Comparison of ENCODE assay signal across 19 mouse cellular contexts in the genomic region with DNA sequence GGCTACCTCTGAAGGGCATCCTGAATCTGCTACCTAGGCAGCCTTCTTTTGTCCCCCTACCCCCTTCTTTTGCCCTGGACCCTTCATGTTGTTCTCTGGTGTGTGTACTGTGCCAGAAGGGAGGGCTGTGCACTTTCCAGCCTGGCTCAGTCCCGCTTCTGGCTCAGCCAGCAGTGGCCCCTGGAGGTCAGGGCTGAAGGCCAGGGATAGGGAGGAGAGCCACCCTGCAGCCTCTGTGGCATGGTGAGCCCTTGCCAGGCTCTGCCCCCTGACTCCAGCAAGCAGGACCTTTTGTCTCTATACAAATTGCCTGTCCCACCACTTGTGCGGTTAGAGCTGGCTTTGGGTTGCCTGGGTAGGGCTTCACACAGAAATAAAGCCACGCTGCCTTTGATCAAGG.
DNase-seq lines count a peak whose midpoint lies in the region; ATAC-seq and TF ChIP-seq lines count a peak whose summit lies in the region.
"Had no signal": no experiment of that assay in that cellular context is flagged by ENCODE, and none has a peak within 500 bp of the region (broad histone marks: within the 10 kb centered on the region; RNA-seq: fewer than 3 reads in every experiment).

No protein-coding gene starts in this region.

- peak; percentile 61 to 69 for DNase-seq in adrenal gland, postnatal 36 days
- DNase-seq in adrenal gland, adult 8-10 months = no peak
- DNase-seq in hindbrain, embryonic 10.5 days (ENCODE audit: low spot score) = no peak
- no peak for DNase-seq in hindbrain, embryonic 11.5 days (ENCODE audit: low spot score)
- no peak for DNase-seq in midbrain, embryonic 10.5 days (ENCODE audit: low spot score)
- DNase-seq in embryonic facial prominence, embryonic 10.5 days (ENCODE audit: low spot score) = no peak
- DNase-seq in kidney, adult 2 months = no peak
- DNase-seq: cerebellum, adult 2 months; forebrain, postnatal 0 days; heart, adult 2 months; heart, postnatal 14 days; kidney, adult 8-10 months had no signal

- 65% methylated on average over 3 of the region's 3 CpGs for WGBS in hindbrain, embryonic 10.5 days
- 65% methylated on average over 3 of the region's 3 CpGs for WGBS in hindbrain, embryonic 11.5 days
- 75% methylated on average over 3 of the region's 3 CpGs for WGBS in midbrain, embryonic 10.5 days
- WGBS in midbrain, embryonic 13.5 days = 58% methylated on average over 3 of the region's 3 CpGs
- WGBS in embryonic facial prominence, embryonic 10.5 days = 76% methylated on average over 3 of the region's 3 CpGs
- WGBS in kidney, adult 2 months = 84% methylated on average over 3 of the region's 3 CpGs

- no peak overlapping the region for H3K4me2 ChIP-seq in hindbrain, embryonic 11.5 days (replicated peaks; ENCODE audit: low read depth, low read length)
- H3K4me2 ChIP-seq in midbrain, embryonic 13.5 days (replicated peaks) = no peak overlapping the region
- H3K4me2 ChIP-seq: embryonic facial prominence, embryonic 15.5 days; forebrain, embryonic 12.5 days; heart, embryonic 11.5 days; heart, embryonic 15.5 days had no signal

- no peaks in the 10 kb centered on the region for H3K36me3 ChIP-seq in hindbrain, embryonic 10.5 days
- H3K36me3 ChIP-seq in hindbrain, embryonic 11.5 days (ENCODE audit: control insufficient read depth, insufficient read depth, low read length) = no peaks in the 10 kb centered on the region
- no peaks in the 10 kb centered on the region for H3K36me3 ChIP-seq in midbrain, embryonic 10.5 days
- no peaks in the 10 kb centered on the region for H3K36me3 ChIP-seq in midbrain, embryonic 13.5 days
- H3K36me3 ChIP-seq in embryonic facial prominence, embryonic 10.5 days (replicated peaks) = no peaks in the 10 kb centered on the region
- H3K36me3 ChIP-seq in kidney, adult 2 months (ENCODE audit: control insufficient read depth, insufficient read depth, low read length) = no peaks in the 10 kb centered on the region
- H3K36me3 ChIP-seq: embryonic facial prominence, embryonic 15.5 days; forebrain, embryonic 12.5 days; heart, embryonic 15.5 days had no signal

- peak overlapping the region; percentile 64; the same call in 1 of the 2 replicates for H3K27ac ChIP-seq in hindbrain, embryonic 10.5 days
- no peak overlapping the region for H3K27ac ChIP-seq in hindbrain, embryonic 11.5 days (ENCODE audit: low read depth, low read length)
- H3K27ac ChIP-seq in midbrain, embryonic 10.5 days (replicated peaks) = peak overlapping the region; percentile 68
- no peak overlapping the region for H3K27ac ChIP-seq in midbrain, embryonic 13.5 days
- H3K27ac ChIP-seq in embryonic facial prominence, embryonic 10.5 days (replicated peaks) = 0 out of 2 replicates have a peak overlapping the region, but pooled peaks have one; percentile 40
- H3K27ac ChIP-seq in kidney, adult 2 months (ENCODE audit: insufficient read depth, low read depth, low read length) = no peak overlapping the region
- H3K27ac ChIP-seq: embryonic facial prominence, embryonic 15.5 days; forebrain, embryonic 12.5 days; heart, adult 2 months; heart, embryonic 15.5 days had no signal

- no peak for ATAC-seq in hindbrain, embryonic 11.5 days (ENCODE audit: low FRiP score)
- no peak for ATAC-seq in midbrain, embryonic 13.5 days
- ATAC-seq: forebrain, postnatal 0 days; intestine, embryonic 16.5 days had no signal

- no peak overlapping the region for H3K4me3 ChIP-seq in hindbrain, embryonic 10.5 days
- no peak overlapping the region for H3K4me3 ChIP-seq in hindbrain, embryonic 11.5 days (ENCODE audit: low read depth, low read length)
- H3K4me3 ChIP-seq in midbrain, embryonic 10.5 days = no peak overlapping the region
- no peak overlapping the region for H3K4me3 ChIP-seq in midbrain, embryonic 13.5 days (replicated peaks)
- no peak overlapping the region for H3K4me3 ChIP-seq in embryonic facial prominence, embryonic 10.5 days
- H3K4me3 ChIP-seq in kidney, adult 2 months (ENCODE audit: insufficient read depth, low read depth, low read length) = no peak overlapping the region
- H3K4me3 ChIP-seq: embryonic facial prominence, embryonic 15.5 days; erythroblast, embryonic 14.5 days; forebrain, embryonic 12.5 days; heart, adult 2 months; heart, embryonic 15.5 days had no signal

- no peaks in the 10 kb centered on the region for H3K9me3 ChIP-seq in hindbrain, embryonic 10.5 days
- no peaks in the 10 kb centered on the region for H3K9me3 ChIP-seq in hindbrain, embryonic 11.5 days (ENCODE audit: control insufficient read depth, low read length)
- H3K9me3 ChIP-seq in midbrain, embryonic 10.5 days (replicated peaks) = no peaks in the 10 kb centered on the region
- H3K9me3 ChIP-seq in midbrain, embryonic 13.5 days = no peaks in the 10 kb centered on the region
- no peaks in the 10 kb centered on the region for H3K9me3 ChIP-seq in embryonic facial prominence, embryonic 10.5 days
- H3K9me3 ChIP-seq: embryonic facial prominence, embryonic 15.5 days; forebrain, embryonic 12.5 days; heart, embryonic 15.5 days had no signal

- TF ChIP-seq POLR2A in kidney, adult 2 months (IDR thresholded peaks at IDR 0.05; ENCODE audit: low read depth, low read length) = no peak

- no peak overlapping the region for H3K9ac ChIP-seq in hindbrain, embryonic 11.5 days (ENCODE audit: low read depth, low read length)
- no peak overlapping the region for H3K9ac ChIP-seq in midbrain, embryonic 13.5 days (replicated peaks)
- H3K9ac ChIP-seq: embryonic facial prominence, embryonic 15.5 days; forebrain, postnatal 0 days; heart, embryonic 15.5 days had no signal

- H3K27me3 ChIP-seq in hindbrain, embryonic 10.5 days (ENCODE audit: insufficient read depth, poor library complexity, severe bottlenecking) = peaks cover 85% of the 10 kb centered on the region
- peaks cover 2% of the 10 kb centered on the region; the same call in 1 of the 2 replicates for H3K27me3 ChIP-seq in hindbrain, embryonic 11.5 days (ENCODE audit: control insufficient read depth, insufficient read depth, low read length)
- H3K27me3 ChIP-seq in midbrain, embryonic 10.5 days (ENCODE audit: low read depth, poor library complexity, severe bottlenecking) = peaks cover 77% of the 10 kb centered on the region
- H3K27me3 ChIP-seq in midbrain, embryonic 13.5 days = peaks cover 31% of the 10 kb centered on the region
- H3K27me3 ChIP-seq in embryonic facial prominence, embryonic 10.5 days (replicated peaks; ENCODE audit: low read depth, poor library complexity, severe bottlenecking) = peaks cover 72% of the 10 kb centered on the region
- no peaks in the 10 kb centered on the region for H3K27me3 ChIP-seq in kidney, adult 2 months (replicated peaks; ENCODE audit: control insufficient read depth, insufficient read depth, low read length)
- H3K27me3 ChIP-seq: embryonic facial prominence, embryonic 15.5 days had no signal

- TF ChIP-seq CTCF in kidney, adult 2 months (conservative IDR thresholded peaks at IDR 0.05; ENCODE audit: insufficient read depth, insufficient read length, low read depth, low read length) = no peak

- H3K4me1 ChIP-seq in hindbrain, embryonic 10.5 days (replicated peaks) = peaks cover 68% of the 10 kb centered on the region
- H3K4me1 ChIP-seq in hindbrain, embryonic 11.5 days (replicated peaks; ENCODE audit: control insufficient read depth, insufficient read depth, low read length) = peaks cover 14% of the 10 kb centered on the region
- peaks cover 76% of the 10 kb centered on the region for H3K4me1 ChIP-seq in midbrain, embryonic 10.5 days
- peaks cover 50% of the 10 kb centered on the region for H3K4me1 ChIP-seq in midbrain, embryonic 13.5 days (replicated peaks)
- peaks cover 69% of the 10 kb centered on the region for H3K4me1 ChIP-seq in embryonic facial prominence, embryonic 10.5 days
- H3K4me1 ChIP-seq in kidney, adult 2 months (ENCODE audit: control insufficient read depth, insufficient read depth, low read length) = no peaks in the 10 kb centered on the region

Comparison
In these comparisons a context has a peak if more than half of its experiments do, and no peak if none do; other contexts are left out.
1. DNase-seq: peak in adrenal gland, postnatal 36 days (2 of 2); none in adrenal gland, adult 8-10 months (single experiment), hindbrain, embryonic 10.5 days (single experiment), hindbrain, embryonic 11.5 days (single experiment), midbrain, embryonic 10.5 days (single experiment), embryonic facial prominence, embryonic 10.5 days (single experiment) and kidney, adult 2 months (single experiment).
2. H3K27ac ChIP-seq: peak in hindbrain, embryonic 10.5 days (single experiment), midbrain, embryonic 10.5 days (single experiment) and embryonic facial prominence, embryonic 10.5 days (single experiment); none in hindbrain, embryonic 11.5 days (single experiment), midbrain, embryonic 13.5 days (single experiment) and kidney, adult 2 months (single experiment).